Mouse (Mus musculus) embryo, embryonic 9.5 days (tissue): ENCODE measurements around the gene Olfr272.
A peak's percentile ranks its signal among the peaks of the same experiment; 100 is the strongest.

Experiments
- DNase-seq: peaks from one replicate; pipeline ENCODE4 v3.0.0-alpha.2; 2017; ENCODE audit errors: extremely low spot score

Olfr272 gene

DNA sequence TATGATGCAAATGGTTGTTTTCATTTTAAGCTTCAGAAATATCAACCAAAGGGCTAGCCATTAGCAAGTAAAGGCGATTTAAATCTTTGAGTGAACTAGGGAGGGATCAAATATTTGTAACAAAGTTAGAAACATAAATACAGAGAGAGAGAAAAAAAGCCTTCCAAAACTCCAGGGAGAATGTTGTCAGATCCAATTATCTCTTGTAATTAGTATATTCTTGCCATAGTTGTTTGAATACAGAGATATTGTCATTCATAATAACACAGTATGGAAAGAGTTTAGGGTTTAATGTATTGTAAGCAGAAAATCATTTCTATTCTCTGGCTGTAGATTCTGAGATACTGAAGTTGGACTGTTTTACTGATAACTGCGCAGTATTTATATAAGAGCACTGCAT lies at the start of gene Olfr272:
Olfr272 (minus strand) TSS at position 101 of the 400 bp plus-strand sequence.
- DNase-seq: no peak

DNA sequence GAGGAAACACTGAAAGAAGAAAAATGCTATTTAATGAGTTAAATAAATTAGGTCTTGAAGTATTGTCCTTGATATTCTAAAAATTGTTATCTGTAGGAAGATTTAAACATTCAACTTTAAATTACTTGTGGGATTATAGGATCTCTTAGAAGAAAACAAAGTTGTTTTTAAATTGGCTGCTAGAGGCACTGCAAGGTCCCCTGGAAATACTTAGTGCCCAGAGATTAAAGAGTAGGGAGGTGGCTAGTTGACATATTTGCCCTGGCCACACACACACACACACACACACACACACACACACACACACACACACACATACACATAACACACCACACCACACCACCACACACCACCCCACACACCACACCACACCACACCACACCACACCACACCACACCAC lies 45.3 kb upstream of the Olfr272 start, which contains the start of gene Olfr270:
Olfr270 (plus strand) TSS at position 301 of the 400 bp plus-strand sequence.
- DNase-seq: no peak

- peak; percentile 42 for DNase-seq
Measured at GRCm38 (mm10) chr4:52958693-52959092, 39.7 kb upstream of the Olfr272 start.

DNA sequence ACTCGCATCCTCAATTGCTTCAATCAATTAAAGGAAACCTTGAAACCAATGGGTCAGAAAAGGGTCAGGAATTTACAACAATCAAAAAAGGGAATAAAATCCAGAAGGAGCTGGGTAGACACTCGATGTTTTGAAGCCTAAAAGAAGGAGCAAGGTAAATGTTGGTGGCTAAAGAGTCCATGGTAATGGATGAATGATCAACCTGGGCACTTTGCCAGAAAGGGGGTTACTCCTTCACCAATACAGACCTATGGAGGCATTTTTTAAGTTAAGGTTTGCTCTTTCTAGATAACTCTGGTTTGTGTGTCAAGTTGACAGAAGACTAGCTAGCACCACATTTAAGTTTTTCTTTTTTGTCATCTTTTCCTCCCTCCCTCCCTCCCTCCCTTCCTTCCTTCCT lies 30.0 kb upstream of the Olfr272 start:
- DNase-seq: no peak

GRCm38 (mm10) chr4:52946665-52947064 lies 27.7 kb upstream of the Olfr272 start:
- no peak for DNase-seq

DNA sequence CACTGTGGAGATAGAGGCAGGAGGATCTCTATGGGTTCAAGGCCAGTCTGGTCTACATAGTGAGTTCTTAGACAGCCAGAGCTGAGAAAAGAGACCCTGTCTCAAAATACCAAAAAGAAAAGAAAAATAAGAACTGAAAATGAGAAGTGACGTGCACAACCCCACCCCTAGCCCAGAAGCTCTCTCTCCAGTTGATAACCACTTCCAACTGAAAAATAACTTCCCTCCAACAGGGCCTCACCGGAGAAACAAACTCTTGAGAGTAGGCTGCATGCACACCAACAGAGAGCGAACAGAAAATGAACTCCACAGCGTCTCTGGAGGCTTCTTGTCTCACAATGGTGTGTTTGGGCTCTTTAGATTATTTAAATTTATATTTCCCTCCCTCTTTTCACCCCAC lies 11.5 kb upstream of the Olfr272 start:
- no peak for DNase-seq

DNA sequence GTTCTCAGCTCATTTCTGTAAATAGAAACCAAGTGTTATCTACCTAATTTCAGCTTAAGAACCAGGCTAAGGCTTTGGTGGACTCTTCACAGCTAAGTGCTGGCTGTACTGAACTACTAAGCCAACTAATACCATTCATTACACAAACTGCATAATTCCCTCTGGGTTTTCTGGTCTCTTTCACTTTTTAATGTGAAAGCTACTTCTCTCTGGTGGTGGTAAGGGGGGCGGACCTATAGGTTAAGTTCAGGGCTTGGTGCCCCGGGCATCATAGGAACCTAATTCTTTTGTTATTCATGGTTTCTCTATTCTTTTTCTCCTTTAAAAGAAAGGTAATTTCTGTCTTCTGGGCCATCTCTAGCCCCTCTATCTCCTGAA lies 1.7 kb downstream of the Olfr272 start:
- no peak for DNase-seq

GRCm38 (mm10) chr4:52916659-52917310 lies 2.2 kb downstream of the Olfr272 start:
- no peak for DNase-seq

DNA sequence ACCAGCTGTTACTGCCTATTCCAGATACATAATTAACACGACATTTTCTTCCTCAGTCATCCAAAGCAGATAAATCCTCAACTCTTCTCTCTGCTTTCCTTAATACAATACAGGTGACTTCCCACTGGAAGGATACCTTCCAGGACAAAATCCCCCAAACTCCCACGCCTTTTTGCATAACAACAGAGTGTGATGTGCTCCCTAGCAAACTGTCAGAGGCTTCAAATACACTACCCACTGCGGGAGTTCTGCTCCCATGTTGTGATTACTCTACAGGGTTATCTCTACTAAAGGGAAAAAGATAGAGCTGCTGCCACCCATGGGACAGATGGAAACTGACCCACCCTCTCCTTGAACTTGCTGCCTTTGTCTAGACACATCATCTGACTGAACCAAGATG lies 6.6 kb downstream of the Olfr272 start:
- no peak for DNase-seq

DNA sequence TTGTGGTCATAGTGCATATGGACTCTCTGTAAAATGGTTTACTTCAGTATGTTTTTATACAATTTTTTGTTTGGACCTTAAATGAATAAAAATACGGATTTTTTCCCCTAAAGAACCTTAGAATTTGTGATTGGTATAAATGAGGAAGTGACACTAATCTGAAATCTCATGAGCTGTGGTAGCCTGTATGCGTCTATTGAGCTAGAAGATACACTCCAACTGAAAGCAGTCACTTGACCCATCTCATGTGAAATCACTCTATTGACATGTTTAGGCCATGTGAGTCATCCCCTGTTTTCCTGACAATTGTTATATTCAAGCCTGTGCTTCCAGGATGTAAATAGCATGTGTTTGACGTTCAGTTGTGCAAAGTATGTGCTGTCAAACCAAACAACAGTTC lies 9.4 kb downstream of the Olfr272 start:
- DNase-seq: no peak

DNA sequence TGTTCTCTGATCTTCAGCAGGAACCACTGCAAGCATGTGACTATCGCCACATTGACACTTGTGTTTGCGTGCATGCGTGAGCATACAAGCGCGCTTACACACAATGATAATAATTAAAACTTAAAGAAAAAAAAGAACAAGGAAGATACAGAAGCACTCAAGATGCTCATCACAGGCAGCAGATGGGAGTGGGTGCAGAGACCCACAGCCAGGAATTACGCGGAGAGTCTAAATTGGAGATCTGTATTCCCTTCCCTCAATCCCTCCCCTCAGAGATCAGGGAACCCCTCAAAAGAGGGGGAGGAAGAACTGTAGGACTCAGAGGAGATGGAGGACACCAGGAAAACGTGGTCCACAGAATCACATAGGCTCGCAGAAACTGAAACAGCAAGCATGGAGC lies 54.8 kb downstream of the Olfr272 start:
- DNase-seq: no peak
